Mouse (Mus musculus) cerebellum, postnatal 10 days (tissue): ENCODE results near the gene Cbx1.

Experiments
- DNase-seq, 2 experiments: peaks; one replicate each; pipeline ENCODE4 v3.0.0; 2021; ENCODE audit warnings: mixed read lengths in 2 of 2

Gene Cbx1

GRCm38 (mm10) chr11:96816979-96817378, 28.1 kb downstream of the Cbx1 start:
- DNase-seq: no peak

GRCm38 (mm10) chr11:96818128-96818710, 29.3 kb downstream of the Cbx1 start:
- DNase-seq: no peak

GRCm38 (mm10) chr11:96821956-96822355, 33.0 kb downstream of the Cbx1 start:
- DNase-seq: no peak

GRCm38 (mm10) chr11:96822675-96823470, 33.9 kb downstream of the Cbx1 start:
- DNase-seq: no peak

- DNase-seq: peak in 1 of 2 experiments; percentile 46
Measured at GRCm38 (mm10) chr11:96823471-96823837, 34.5 kb downstream of the Cbx1 start.

GRCm38 (mm10) chr11:96823880-96824782, 35.2 kb downstream of the Cbx1 start:
- peak; percentile 94 to 96 for DNase-seq

- peak; percentile 82 to 89 for DNase-seq
Measured at GRCm38 (mm10) chr11:96824783-96825495, 36.0 kb downstream of the Cbx1 start.

GRCm38 (mm10) chr11:96826481-96826880, 37.6 kb downstream of the Cbx1 start:
- no peak for DNase-seq

- peak; percentile 47 to 52 for DNase-seq
Measured at GRCm38 (mm10) chr11:96827062-96827581, 38.2 kb downstream of the Cbx1 start.

- no peak for DNase-seq
Measured at GRCm38 (mm10) chr11:96827917-96828316, 39.0 kb downstream of the Cbx1 start.

- DNase-seq: no peak
Measured at GRCm38 (mm10) chr11:96828881-96829280, 40.0 kb downstream of the Cbx1 start.

- peak; percentile 81 to 87 for DNase-seq
Measured at GRCm38 (mm10) chr11:96829403-96829812, 40.5 kb downstream of the Cbx1 start.

- peak; percentile 98 to 99 for DNase-seq
Measured at GRCm38 (mm10) chr11:96829813-96830538, 41.0 kb downstream of the Cbx1 start, which contains the start of gene Nfe2l1. TSS of gene Nfe2l1 (minus strand) at chr11:96829968.

GRCm38 (mm10) chr11:96830539-96831216, 41.8 kb downstream of the Cbx1 start:
- no peak for DNase-seq

GRCm38 (mm10) chr11:96831516-96831915, 42.6 kb downstream of the Cbx1 start:
- no peak for DNase-seq

- DNase-seq: no peak
Measured at GRCm38 (mm10) chr11:96832541-96832940, 43.6 kb downstream of the Cbx1 start.

- no peak for DNase-seq
Measured at GRCm38 (mm10) chr11:96832973-96833372, 44.0 kb downstream of the Cbx1 start.

GRCm38 (mm10) chr11:96834127-96834526, 45.2 kb downstream of the Cbx1 start:
- no peak for DNase-seq

- DNase-seq: no peak
Measured at GRCm38 (mm10) chr11:96837298-96837697, 48.4 kb downstream of the Cbx1 start.

- no peak for DNase-seq
Measured at GRCm38 (mm10) chr11:96838341-96838740, 49.4 kb downstream of the Cbx1 start.

GRCm38 (mm10) chr11:96839428-96839827, 50.5 kb downstream of the Cbx1 start:
- no peak for DNase-seq
